Mouse (Mus musculus): ENCODE data around the gene Kitl.

Gene Kitl

DNA sequence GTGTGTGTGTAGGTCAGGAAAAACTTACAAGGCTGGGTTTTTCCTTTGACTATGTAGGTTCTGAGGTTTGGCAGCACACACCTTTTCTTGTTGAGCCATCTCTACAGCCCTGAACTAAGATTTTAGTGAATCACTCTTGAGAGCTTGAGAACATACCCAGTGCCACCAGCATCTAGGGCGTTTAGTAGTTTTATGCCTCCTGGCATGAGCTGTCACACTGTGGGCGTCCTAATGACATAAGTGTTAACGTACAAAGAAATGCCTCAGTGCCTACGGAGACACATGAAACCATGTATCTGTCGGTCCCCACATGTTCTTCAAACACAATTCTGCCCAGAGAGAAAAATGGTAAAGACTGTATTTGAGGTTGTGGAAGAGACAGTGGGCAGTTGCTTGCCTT lies 15.0 kb downstream of the Kitl start:
- DNase-seq (ENCODE audit: low spot score) = no peak

- no peak for DNase-seq (ENCODE audit: low spot score)
Measured at GRCm38 (mm10) chr10:100030980-100031516, 15.6 kb downstream of the Kitl start.

DNA sequence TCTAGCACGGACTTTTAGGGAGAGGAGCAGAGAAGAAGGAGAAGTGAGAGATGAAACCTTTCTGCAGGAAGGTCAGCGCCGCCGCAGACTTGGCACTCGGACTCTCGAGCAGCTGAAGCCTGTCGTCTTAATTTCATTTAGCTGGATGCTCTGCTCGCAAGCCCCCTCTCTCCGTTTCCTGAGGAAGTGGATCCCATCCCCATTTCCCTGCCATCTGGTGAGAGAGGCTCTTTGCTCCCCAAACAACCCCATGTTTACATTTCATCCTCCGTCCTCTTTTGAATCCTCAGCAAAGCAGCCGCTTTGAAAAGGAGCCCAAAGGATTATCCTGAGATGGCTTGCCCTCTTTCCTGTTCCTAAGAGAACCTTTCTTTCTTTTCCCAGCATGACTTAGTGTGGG lies 16.2 kb downstream of the Kitl start:
- no peak for DNase-seq (ENCODE audit: low spot score)

- no peak for DNase-seq (ENCODE audit: low spot score)
Measured at GRCm38 (mm10) chr10:100032566-100032965, 17.1 kb downstream of the Kitl start.

- DNase-seq (ENCODE audit: low spot score) = no peak
Measured at GRCm38 (mm10) chr10:100036021-100036420, 20.6 kb downstream of the Kitl start.

DNA sequence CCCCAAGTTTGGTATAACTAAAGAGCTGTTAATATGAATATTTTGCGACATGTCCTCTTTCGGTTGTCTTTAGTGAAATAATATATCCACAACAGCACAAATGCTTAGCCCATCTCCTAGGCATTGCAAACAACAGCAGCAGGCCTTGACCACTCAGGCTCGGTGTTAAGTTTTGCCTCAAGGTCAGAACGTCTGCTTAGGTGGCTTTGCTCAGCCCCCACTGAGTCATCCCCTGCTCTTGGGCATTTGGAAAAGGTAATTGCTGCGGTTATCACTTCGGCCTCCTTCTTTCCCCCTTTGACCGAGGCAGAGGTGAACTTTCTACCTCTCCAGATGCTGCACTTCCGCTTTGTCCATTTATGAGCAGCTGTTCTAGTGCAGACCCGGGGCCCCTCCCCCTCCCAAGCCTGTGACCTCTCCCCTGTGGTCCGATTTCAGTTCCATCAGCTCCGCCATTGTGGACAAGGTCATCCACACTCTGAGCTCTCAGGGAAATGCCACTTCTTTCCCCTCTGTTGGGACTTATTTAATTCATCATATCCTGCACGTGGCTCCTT lies 23.0 kb downstream of the Kitl start:
- DNase-seq (ENCODE audit: low spot score) = no peak

GRCm38 (mm10) chr10:100038994-100039393 lies 23.6 kb downstream of the Kitl start:
- no peak for DNase-seq (ENCODE audit: low spot score)

DNA sequence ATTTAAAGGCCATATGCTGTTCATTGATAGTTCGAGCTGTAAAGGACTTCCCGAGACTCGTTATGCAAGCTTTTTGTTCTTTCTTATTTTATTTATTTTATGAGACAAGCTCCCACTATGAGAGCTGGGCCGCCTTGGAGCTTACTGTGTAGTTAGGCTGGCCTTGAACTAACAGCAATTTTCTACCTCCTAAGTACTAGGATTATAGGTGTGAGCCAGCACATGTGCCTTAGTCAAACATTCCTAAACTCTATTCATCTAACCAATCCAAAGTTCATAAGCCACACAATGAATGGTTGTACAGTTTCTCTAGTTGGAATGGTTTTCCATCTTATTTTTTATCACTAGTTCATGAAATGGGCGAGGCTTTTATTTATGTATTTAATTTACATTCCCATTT lies 28.3 kb downstream of the Kitl start:
- DNase-seq (ENCODE audit: low spot score) = no peak

GRCm38 (mm10) chr10:100044153-100044552 lies 28.7 kb downstream of the Kitl start:
- no peak for DNase-seq (ENCODE audit: low spot score)

DNA sequence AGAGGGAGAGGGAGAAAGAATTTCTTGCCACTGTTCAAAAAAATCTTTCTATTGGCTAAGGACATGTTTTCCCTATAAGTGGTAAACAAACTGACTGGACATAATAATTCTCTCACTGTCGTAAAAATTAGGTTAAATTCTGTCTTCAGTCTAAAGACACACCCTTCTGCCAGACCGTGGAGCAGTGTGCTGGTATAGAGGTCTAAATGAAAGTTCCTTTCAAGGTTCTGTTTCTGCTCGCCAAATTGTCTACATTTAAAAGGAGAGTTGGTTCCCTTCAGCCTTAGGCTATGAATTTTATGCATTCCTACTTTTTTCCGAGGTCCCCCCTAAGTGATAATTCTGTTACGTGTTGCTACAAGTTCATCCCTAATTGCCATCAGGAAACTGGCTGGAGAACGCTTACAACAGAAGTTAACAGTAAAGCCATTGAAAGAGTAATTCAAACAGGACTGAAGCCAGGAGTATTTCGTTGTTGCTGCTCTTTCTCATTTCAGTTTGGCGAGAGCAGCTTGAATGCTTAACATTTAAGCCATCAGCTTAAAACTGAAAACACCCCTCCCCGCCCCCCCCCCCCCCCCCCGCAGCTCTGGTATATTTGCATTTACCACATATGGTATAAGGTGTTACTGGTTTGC lies 35.8 kb downstream of the Kitl start:
- no peak for DNase-seq (ENCODE audit: low spot score)

- no peak for DNase-seq (ENCODE audit: low spot score)
Measured at GRCm38 (mm10) chr10:100052404-100052803, 37.0 kb downstream of the Kitl start.

- no peak for DNase-seq (ENCODE audit: low spot score)
Measured at GRCm38 (mm10) chr10:100052911-100053310, 37.5 kb downstream of the Kitl start.

GRCm38 (mm10) chr10:100054006-100054405 lies 38.6 kb downstream of the Kitl start:
- DNase-seq (ENCODE audit: low spot score) = no peak

- no peak for DNase-seq (ENCODE audit: low spot score)
Measured at GRCm38 (mm10) chr10:100055082-100055481, 39.7 kb downstream of the Kitl start.

GRCm38 (mm10) chr10:100057106-100057623 lies 41.7 kb downstream of the Kitl start:
- no peak for DNase-seq (ENCODE audit: low spot score)

- no peak for DNase-seq (ENCODE audit: low spot score)
Measured at GRCm38 (mm10) chr10:100059356-100059755, 43.9 kb downstream of the Kitl start.

- DNase-seq (ENCODE audit: low spot score) = no peak
Measured at GRCm38 (mm10) chr10:100065529-100066301, 50.3 kb downstream of the Kitl start.

DNA sequence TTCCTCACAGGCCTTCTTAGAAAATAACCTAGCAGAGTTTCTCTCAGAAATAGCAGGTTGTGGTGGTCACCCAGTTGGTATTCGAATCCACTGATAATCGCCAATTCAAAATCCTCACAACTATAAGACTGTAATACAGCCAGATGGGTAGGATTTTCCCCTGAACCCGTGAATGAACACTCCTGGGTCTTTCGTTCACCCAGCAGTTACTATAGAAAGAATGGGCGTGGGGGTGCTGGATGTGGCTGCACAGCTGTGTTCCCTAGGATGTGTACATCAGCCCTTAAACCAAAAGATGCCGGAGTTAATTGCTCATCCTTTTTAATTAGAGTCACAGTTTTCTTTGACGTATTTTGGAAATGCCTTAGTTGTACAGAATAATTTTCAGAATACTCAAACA lies 50.9 kb downstream of the Kitl start:
- DNase-seq (ENCODE audit: low spot score) = no peak

- DNase-seq (ENCODE audit: low spot score) = no peak
Measured at GRCm38 (mm10) chr10:100072641-100073040, 57.2 kb downstream of the Kitl start.

DNA sequence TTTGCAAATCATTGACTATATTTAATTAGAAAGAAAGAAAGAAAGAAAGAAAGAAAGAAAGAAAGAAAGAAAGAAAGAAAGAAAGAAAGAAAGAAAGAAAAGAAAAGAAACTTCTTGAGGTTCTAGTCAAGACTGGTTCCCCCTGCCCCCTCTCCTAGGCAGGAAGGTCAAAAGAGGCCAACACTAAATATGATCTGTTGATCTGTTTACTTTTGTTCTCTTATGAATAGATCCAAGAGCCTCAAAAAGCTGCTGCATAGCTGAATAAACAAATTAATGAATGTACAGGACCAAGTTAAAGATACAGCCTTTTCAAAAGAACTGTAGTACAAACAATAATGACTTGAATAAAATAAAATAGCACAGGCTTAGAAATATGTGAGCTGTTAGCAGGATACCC lies 57.7 kb downstream of the Kitl start:
- no peak for DNase-seq (ENCODE audit: low spot score)

GRCm38 (mm10) chr10:100101115-100101514 lies 85.7 kb downstream of the Kitl start:
- DNase-seq (ENCODE audit: low spot score) = no peak

DNA sequence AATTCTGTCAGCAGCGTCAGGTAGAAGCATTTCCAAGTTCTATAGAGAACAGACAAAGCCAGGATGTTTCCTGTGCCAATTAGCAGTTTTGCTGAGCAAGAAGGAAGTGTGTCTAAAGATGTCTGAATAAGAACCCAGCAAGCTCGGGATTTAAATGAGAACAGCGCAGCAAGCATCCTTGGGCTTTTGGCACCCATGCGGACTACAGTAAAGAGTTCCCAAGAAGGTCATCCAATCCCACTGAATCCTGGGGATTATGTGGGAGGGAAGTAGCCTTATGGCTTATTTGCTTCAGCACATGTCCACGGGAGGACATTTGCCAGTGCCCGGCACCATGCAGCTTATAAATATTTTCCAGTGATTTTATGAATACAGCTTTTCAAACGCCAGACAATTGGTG lies 95.8 kb downstream of the Kitl start:
- DNase-seq (ENCODE audit: low spot score) = no peak

DNA sequence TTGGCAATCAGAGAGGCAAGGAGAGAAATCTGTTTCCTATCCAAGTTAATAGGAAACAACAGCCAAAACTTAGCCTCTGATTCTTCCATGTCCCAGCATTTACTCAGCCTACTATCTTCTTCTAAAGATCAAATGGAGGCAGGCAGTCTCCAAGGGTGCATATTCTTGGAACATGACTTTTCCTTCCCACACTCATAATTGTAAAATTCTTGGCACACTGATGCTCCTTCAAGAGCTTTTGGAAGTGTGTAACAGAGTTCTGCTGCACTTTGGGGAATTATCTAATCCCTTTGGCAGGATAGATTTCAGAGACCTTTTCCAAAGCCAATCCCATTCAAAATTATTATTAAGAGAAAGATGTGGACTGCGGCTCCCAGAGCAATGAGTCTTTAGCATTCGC lies 100.1 kb downstream of the Kitl start:
- DNase-seq (ENCODE audit: low spot score) = no peak
